Mouse (Mus musculus): ENCODE data around the gene Omg.

Omg gene

GRCm38 (mm10) chr11:79520772-79521171 lies 16.9 kb upstream of the Omg start:
- CTCF ChIA-PET: no interaction called here
- POLR2A ChIA-PET: no interaction called here

GRCm38 (mm10) chr11:79519878-79520291 lies 16.0 kb upstream of the Omg start:
- ChIA-PET CTCF (interaction anchor here in 1 of 4 experiments (0.6 kb wide), 1 partner anchor 64 kb away, joined by 3 read pairs; no protein-coding TSS in a partner anchor), POLR2A (interaction anchor here in 1 of 4 experiments (1.1 kb wide), 1 partner anchor 12 kb away, joined by 3 read pairs; no protein-coding TSS in a partner anchor)

GRCm38 (mm10) chr11:79519299-79519698 lies 15.4 kb upstream of the Omg start:
- ChIA-PET CTCF (interaction anchor here in 2 of 4 experiments (0.6 to 0.9 kb wide), 2 partner anchors 65 to 563 kb away, joined by 3 read pairs; no protein-coding TSS in a partner anchor), POLR2A (interaction anchor here in 1 of 4 experiments (1.1 kb wide), 1 partner anchor 11 kb away, joined by 3 read pairs; no protein-coding TSS in a partner anchor)

- CTCF ChIA-PET: no interaction called here
These were observed 11.9 kb upstream of the Omg start for GRCm38 (mm10) chr11:79515798-79516197.

GRCm38 (mm10) chr11:79515331-79515730 lies 11.4 kb upstream of the Omg start:
- POLR2A ChIA-PET: interaction anchor here in 1 of 4 experiments (1.6 kb wide), 1 partner anchor 9 kb away, joined by 4 read pairs; no protein-coding TSS in a partner anchor
- CTCF ChIA-PET: no interaction called here

More at GRCm38 (mm10) chr11:79515798-79516197, 11.9 kb upstream of the Omg start:
- POLR2A ChIA-PET: interaction anchor here in 1 of 4 experiments (1.3 to 1.6 kb wide), 2 partner anchors 10 to 47 kb away, joined by 4 read pairs; no protein-coding TSS in a partner anchor

GRCm38 (mm10) chr11:79511970-79512369 lies 8.1 kb upstream of the Omg start:
- ChIA-PET POLR2A (no interaction called here), CTCF (no interaction called here)

- POLR2A ChIA-PET: interaction anchor here in 1 of 4 experiments (0.6 kb wide), 1 partner anchor 9 kb away, joined by 3 read pairs; no protein-coding TSS in a partner anchor
- CTCF ChIA-PET: no interaction called here
These were observed 622 bp upstream of the Omg start for GRCm38 (mm10) chr11:79504506-79504905.

- POLR2A ChIA-PET: interaction anchor here in 1 of 4 experiments (1.3 kb wide), 1 partner anchor 9 kb away, joined by 5 read pairs; no protein-coding TSS in a partner anchor
- CTCF ChIA-PET: no interaction called here
These were observed 967 bp downstream of the Omg start for GRCm38 (mm10) chr11:79502917-79503316.

GRCm38 (mm10) chr11:79494976-79495800 lies 8.7 kb downstream of the Omg start:
- CTCF ChIA-PET: no interaction called here
- POLR2A ChIA-PET: interaction anchor here in 1 of 4 experiments (1.1 kb wide), 1 partner anchor 380 kb away, joined by 3 read pairs; no protein-coding TSS in a partner anchor

GRCm38 (mm10) chr11:79484721-79485120 lies 19.2 kb downstream of the Omg start:
- POLR2A ChIA-PET: no interaction called here

GRCm38 (mm10) chr11:79483876-79484528 lies 19.9 kb downstream of the Omg start:
- CTCF ChIA-PET: no interaction called here
- POLR2A ChIA-PET: interaction anchor here in 1 of 4 experiments (1.0 kb wide), 1 partner anchor 96 kb away, joined by 4 read pairs; no protein-coding TSS in a partner anchor

More at GRCm38 (mm10) chr11:79484721-79485120, 19.2 kb downstream of the Omg start:
- CTCF ChIA-PET: interaction anchor here in 1 of 4 experiments (0.5 kb wide), 1 partner anchor 13 kb away, joined by 3 read pairs; no protein-coding TSS in a partner anchor

- CTCF ChIA-PET: no interaction called here
- POLR2A ChIA-PET: interaction anchor here in 1 of 4 experiments (1.0 kb wide), 1 partner anchor 97 kb away, joined by 4 read pairs; no protein-coding TSS in a partner anchor
These were observed 20.5 kb downstream of the Omg start for GRCm38 (mm10) chr11:79483392-79483791.

- CTCF ChIA-PET: interaction anchor here in 1 of 4 experiments (0.6 kb wide), 1 partner anchor 904 kb away, joined by 4 read pairs; no protein-coding TSS in a partner anchor
These were observed 35.8 kb downstream of the Omg start for GRCm38 (mm10) chr11:79468097-79468496.

GRCm38 (mm10) chr11:79460756-79461450 lies 43.0 kb downstream of the Omg start:
- ChIA-PET POLR2A (interaction anchor here in 1 of 4 experiments (0.7 to 1.3 kb wide), 3 partner anchors 18 to 702 kb away, joined by 3 to 4 read pairs (median 3); no protein-coding TSS in a partner anchor), CTCF (interaction anchor here in 2 of 4 experiments (0.7 to 1.2 kb wide), 3 partner anchors 56 to 891 kb away, joined by 3 read pairs; no protein-coding TSS in a partner anchor)

More at GRCm38 (mm10) chr11:79468097-79468496, 35.8 kb downstream of the Omg start:
- POLR2A ChIA-PET: interaction anchor here in 1 of 4 experiments (0.9 kb wide), 1 partner anchor 11 kb away, joined by 3 read pairs; no protein-coding TSS in a partner anchor

GRCm38 (mm10) chr11:79459846-79460245 lies 44.0 kb downstream of the Omg start:
- POLR2A ChIA-PET: interaction anchor here in 1 of 4 experiments (1.0 kb wide), 1 partner anchor 220 kb away, joined by 3 read pairs; no protein-coding TSS in a partner anchor

GRCm38 (mm10) chr11:79457928-79458327 lies 46.0 kb downstream of the Omg start:
- POLR2A ChIA-PET: interaction anchor here in 1 of 4 experiments (0.6 kb wide), 1 partner anchor 46 kb away, joined by 4 read pairs; the partner anchor contains the start of gene Omg
- CTCF ChIA-PET: no interaction called here

More at GRCm38 (mm10) chr11:79459846-79460245, 44.0 kb downstream of the Omg start:
- CTCF ChIA-PET: no interaction called here

GRCm38 (mm10) chr11:79452966-79453365 lies 50.9 kb downstream of the Omg start:
- ChIA-PET CTCF (no interaction called here), POLR2A (no interaction called here)
